Mouse (Mus musculus) thymus, postnatal 25 days (tissue): ENCODE measurements around the gene Twsg1.
"Not testable (repeated sequence)": the region's sequence is repeated elsewhere in the genome, so short reads cannot be mapped to it uniquely, and the experiment has no call there.

Source experiments
- DNase-seq: peaks from one replicate; pipeline ENCODE4 v3.0.0; 2022

The Twsg1 gene

GRCm38 (mm10) chr17:65950622-65951404, at the start of gene Twsg1:
Gene Twsg1 (minus strand): TSS chr17:65951226.
- DNase-seq, result peak; percentile 98

GRCm38 (mm10) chr17:65988151-65988820, 37.3 kb upstream of the Twsg1 start:
- DNase-seq, result no peak

GRCm38 (mm10) chr17:65976720-65977119, 25.7 kb upstream of the Twsg1 start:
- not testable (repeated sequence) for DNase-seq

- DNase-seq, result no peak
These were observed 16.7 kb upstream of the Twsg1 start for GRCm38 (mm10) chr17:65967751-65968150.

GRCm38 (mm10) chr17:65962263-65962662, 11.2 kb upstream of the Twsg1 start:
- no peak for DNase-seq

GRCm38 (mm10) chr17:65961606-65962136, 10.6 kb upstream of the Twsg1 start:
- DNase-seq, result no peak

- DNase-seq, result no peak
These were observed 8.0 kb upstream of the Twsg1 start for GRCm38 (mm10) chr17:65959011-65959410.

GRCm38 (mm10) chr17:65958366-65958765, 7.3 kb upstream of the Twsg1 start:
- no peak for DNase-seq

GRCm38 (mm10) chr17:65957782-65958325, 6.8 kb upstream of the Twsg1 start:
- no peak for DNase-seq

GRCm38 (mm10) chr17:65956993-65957781, 6.2 kb upstream of the Twsg1 start:
- no peak for DNase-seq

- DNase-seq, result no peak
These were observed 5.1 kb upstream of the Twsg1 start for GRCm38 (mm10) chr17:65956140-65956539.

- peak; percentile 30 for DNase-seq
These were observed 2.9 kb upstream of the Twsg1 start for GRCm38 (mm10) chr17:65953959-65954358.

GRCm38 (mm10) chr17:65952083-65952482, 1.1 kb upstream of the Twsg1 start:
- DNase-seq, result peak; percentile 30

GRCm38 (mm10) chr17:65950183-65950582, 843 bp downstream of the Twsg1 start:
- DNase-seq, result no peak

GRCm38 (mm10) chr17:65947307-65947706, 3.7 kb downstream of the Twsg1 start:
- no peak for DNase-seq

- DNase-seq, result no peak
These were observed 5.6 kb downstream of the Twsg1 start for GRCm38 (mm10) chr17:65945420-65945819.

GRCm38 (mm10) chr17:65942394-65942793, 8.6 kb downstream of the Twsg1 start:
- no peak for DNase-seq

GRCm38 (mm10) chr17:65941275-65941674, 9.8 kb downstream of the Twsg1 start:
- DNase-seq, result no peak

GRCm38 (mm10) chr17:65940221-65940620, 10.8 kb downstream of the Twsg1 start:
- DNase-seq, result no peak

GRCm38 (mm10) chr17:65939461-65940192, 11.4 kb downstream of the Twsg1 start:
- no peak for DNase-seq

- DNase-seq, result no peak
These were observed 13.4 kb downstream of the Twsg1 start for GRCm38 (mm10) chr17:65937671-65938070.

GRCm38 (mm10) chr17:65933741-65934140, 17.3 kb downstream of the Twsg1 start:
- DNase-seq, result peak; percentile 46
